Mouse (Mus musculus) liver, postnatal 0 days (tissue): ENCODE measurements around the gene Helt. TPM values are rescaled to one million over a fixed set of nuclear protein-coding genes. Genes with fewer than 3 reads are reported as not detected.
A peak's percentile ranks its signal among the peaks of the same experiment; 100 is the strongest.

Experiments
- ATAC-seq: fragments of 200-750 bp; cut with Nextera tagmentation; 2 replicates; pipeline ENCODE4 v1.8.0; 2017; ENCODE audit warnings: mild to moderate bottlenecking, moderate library complexity
- DNase-seq: peaks from one replicate; pipeline ENCODE4 v3.0.0-alpha.2; 2016
- H3K27ac ChIP-seq: fragments of 300-500 bp; sonication (generic); 2 replicates; pipeline ENCODE4 v1.5.1; 2014; ENCODE audit warnings: antibody characterized with exemption, moderate library complexity, mild to moderate bottlenecking, low read depth
- H3K27me3 ChIP-seq: fragments of 300-500 bp; sonication (generic); 2 replicates; pipeline ENCODE4 v1.6.1; 2014; ENCODE audit warnings: low read length, control low read depth, mixed read lengths; ENCODE audit not compliant: insufficient read depth
- H3K36me3 ChIP-seq: fragments of 300-500 bp; sonication (generic); replicated peaks from 2 replicates; pipeline ENCODE4 v1.6.1; 2014; ENCODE audit warnings: mild to moderate bottlenecking, control low read depth, low read length, moderate library complexity, mixed read lengths; ENCODE audit not compliant: insufficient read depth
- H3K4me1 ChIP-seq: fragments of 300-500 bp; sonication (generic); 2 replicates; pipeline ENCODE4 v1.6.1; 2014; ENCODE audit warnings: antibody characterized with exemption, mild to moderate bottlenecking, control low read depth; ENCODE audit not compliant: insufficient read depth
- H3K4me2 ChIP-seq: fragments of 300-500 bp; sonication (generic); 2 replicates; pipeline ENCODE4 v1.6.1; 2014; ENCODE audit warnings: low read depth, mild to moderate bottlenecking, low read length, moderate library complexity, mixed read lengths
- H3K4me3 ChIP-seq: fragments of 300-500 bp; sonication (generic); 2 replicates; pipeline ENCODE4 v1.5.1; 2014; ENCODE audit warnings: low read depth, low read length
- H3K9ac ChIP-seq: fragments of 300-500 bp; sonication (generic); replicated peaks from 2 replicates; pipeline ENCODE4 v1.6.1; 2014; ENCODE audit warnings: mild to moderate bottlenecking, moderate library complexity
- H3K9me3 ChIP-seq: fragments of 300-500 bp; sonication (generic); 2 replicates; pipeline ENCODE4 v1.6.1; 2016; ENCODE audit warnings: mild to moderate bottlenecking, control low read depth, low read length, mixed read lengths
- CTCF ChIP-seq: sonication (generic); IDR thresholded peaks from 2 replicates; pipeline ENCODE4 v1.5.1; 2016; ENCODE audit warnings: antibody characterized with exemption, low read depth
- EP300 ChIP-seq: IDR thresholded peaks from 2 replicates; pipeline ENCODE4 v1.6.1; 2016; ENCODE audit warnings: antibody characterized with exemption, low read depth, mild to moderate bottlenecking
- WGBS: fragments of 180-500 bp; shearing (Covaris S2); extraction: QIAGEN DNeasy Blood & Tissue Kit; methylation state at CpG from one replicate; pipeline ENCODE4 v1.1.7; 2014; ENCODE audit not compliant: insufficient replicate concordance; 5-methylcytosine and 5-hydroxymethylcytosine counted together
- polyA plus RNA-seq: library from polyadenylated mRNA; unstranded; fragments of >200 nt; fragmentation: Nextera tagmentation; extraction: Ambion mirVana; gene quantifications from 2 replicates; pipeline ENCODE4 v1.2.1, GENCODE M21; 2015

Gene Helt
- polyA plus RNA-seq, 1 experiment from 2014 or later = not detected

DNA sequence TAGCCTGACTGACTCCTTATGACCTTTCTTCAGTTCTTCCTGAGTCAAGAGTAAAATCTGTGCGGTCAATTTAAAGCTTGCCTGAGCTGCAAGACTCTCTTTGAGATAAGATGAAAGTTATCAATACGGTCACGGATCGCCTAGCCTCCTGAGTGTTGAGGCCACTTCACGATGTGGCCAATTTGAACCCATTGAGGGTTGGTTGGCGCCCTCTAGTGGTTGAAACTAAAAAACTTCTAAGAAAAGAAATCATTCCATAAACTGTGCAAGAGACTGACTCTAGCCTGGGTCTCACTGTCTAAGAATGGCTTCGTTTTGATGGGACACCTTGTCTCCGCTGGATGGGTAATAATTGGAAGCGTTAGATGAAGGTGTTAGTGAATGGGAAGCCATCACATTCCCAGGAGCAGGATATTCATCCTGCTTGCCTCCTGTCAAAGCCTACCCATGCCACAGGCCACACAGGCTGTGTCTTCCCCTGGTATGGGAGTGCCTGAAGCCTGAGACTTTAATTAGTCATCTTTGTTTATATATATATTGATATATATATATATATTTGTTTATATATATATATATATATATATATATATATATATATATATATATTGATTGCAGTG lies 11.4 kb upstream of the Helt start:
- peak; percentile 83 for TF ChIP-seq CTCF
- TF ChIP-seq EP300 = no peak
- 4% methylated on average over 9 of the region's 9 CpGs for WGBS
- Histone ChIP-seq H3K9me3 (no peaks in the 10 kb centered on the region), H3K27ac (no peak overlapping the region), H3K9ac (no peak overlapping the region), H3K27me3 (no peaks in the 10 kb centered on the region), H3K36me3 (no peaks in the 10 kb centered on the region), H3K4me2 (peak overlapping the region; percentile 32; the same call in 1 of the 2 replicates), H3K4me1 (no peaks in the 10 kb centered on the region), H3K4me3 (no peak overlapping the region)
- ATAC-seq = no peak
- DNase-seq = peak; percentile 27

DNA sequence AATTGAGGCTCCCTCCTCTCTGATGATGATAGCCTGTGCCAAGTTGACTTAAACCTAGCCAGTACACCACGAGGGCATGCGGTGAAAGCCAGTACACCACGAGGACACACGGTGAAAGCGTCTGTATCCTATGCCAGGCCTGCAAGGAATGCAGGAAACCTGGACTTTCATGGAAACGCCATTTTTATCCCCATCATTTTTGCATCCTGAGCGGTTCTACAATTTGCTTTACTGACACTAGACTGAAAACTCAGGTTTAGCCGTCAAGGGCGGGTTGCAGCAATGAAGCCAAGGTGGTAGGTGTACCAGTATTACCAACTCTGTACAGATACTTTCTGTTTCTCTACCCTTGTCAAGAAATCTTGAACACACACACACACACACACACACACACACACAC lies 7.7 kb upstream of the Helt start:
- TF ChIP-seq EP300 = no peak
- no peak for TF ChIP-seq CTCF
- Histone ChIP-seq H3K4me1 (no peaks in the 10 kb centered on the region), H3K27ac (no peak overlapping the region), H3K4me2 (no peak overlapping the region), H3K36me3 (no peaks in the 10 kb centered on the region), H3K9ac (no peak overlapping the region), H3K4me3 (no peak overlapping the region), H3K27me3 (peaks cover 12% of the 10 kb centered on the region; the same call in 1 of the 2 replicates), H3K9me3 (no peaks in the 10 kb centered on the region)
- ATAC-seq (no peak), DNase-seq (no peak)
- 82% methylated on average over 9 of the region's 9 CpGs for WGBS

DNA sequence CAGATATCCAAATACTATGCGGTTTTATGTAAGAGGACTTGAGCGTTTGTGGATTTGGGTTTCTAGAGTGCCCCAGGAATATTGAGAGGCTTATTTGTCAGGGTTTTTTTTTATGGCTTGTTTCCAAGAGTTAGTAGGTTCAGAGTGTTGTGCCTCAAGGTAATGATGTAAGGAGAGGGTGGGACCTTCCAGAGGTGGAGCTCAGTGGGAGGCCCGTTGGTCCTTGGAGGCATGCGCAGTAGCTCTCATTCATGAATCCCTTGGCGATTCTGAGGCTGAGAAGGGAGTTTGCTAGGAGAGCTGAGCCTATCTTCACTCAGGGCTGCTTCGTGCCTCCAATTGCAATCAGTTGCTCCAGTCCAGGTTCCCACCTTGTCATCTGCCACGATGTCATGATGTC lies 4.4 kb upstream of the Helt start:
- H3K27me3 ChIP-seq = peaks cover 44% of the 10 kb centered on the region
- WGBS = 40% methylated on average over 7 of the region's 7 CpGs
- ATAC-seq = no peak

DNA sequence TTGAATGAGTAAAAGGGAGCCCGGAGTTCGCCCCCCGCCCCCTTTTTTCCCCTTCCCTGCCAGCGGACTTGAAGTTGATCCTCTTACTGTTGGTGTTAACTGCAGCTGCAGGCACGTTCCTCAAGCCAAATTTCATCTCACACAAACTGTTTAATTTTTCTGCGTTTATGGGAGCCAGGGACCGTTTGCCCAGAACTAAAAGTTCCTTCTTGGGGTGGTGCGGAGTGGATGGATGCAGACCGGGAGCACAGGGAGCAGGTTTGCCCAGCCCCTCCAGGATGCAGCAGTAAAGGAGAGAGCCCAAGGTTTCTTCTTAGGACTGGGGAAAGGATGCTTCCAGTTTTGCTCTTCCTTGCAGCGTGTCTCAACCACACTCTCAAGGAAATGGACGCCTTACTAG lies 2.1 kb upstream of the Helt start:
- no peak overlapping the region for H3K4me2 ChIP-seq
- no peak overlapping the region for H3K27ac ChIP-seq
- H3K4me3 ChIP-seq = no peak overlapping the region
- H3K9me3 ChIP-seq = no peaks in the 10 kb centered on the region
- DNase-seq = no peak
- H3K27me3 ChIP-seq = peaks cover 67% of the 10 kb centered on the region
- H3K36me3 ChIP-seq = no peaks in the 10 kb centered on the region
- no peak for TF ChIP-seq EP300
- TF ChIP-seq CTCF = no peak
- no peak for ATAC-seq
- H3K9ac ChIP-seq = no peak overlapping the region
- 4% methylated on average over 11 of the region's 11 CpGs for WGBS
- no peaks in the 10 kb centered on the region for H3K4me1 ChIP-seq

More for the DNA sequence above, 4.4 kb upstream of the Helt start:
- Histone ChIP-seq H3K4me2 (no peak overlapping the region), H3K4me3 (no peak overlapping the region), H3K9me3 (no peaks in the 10 kb centered on the region), H3K9ac (no peak overlapping the region), H3K36me3 (no peaks in the 10 kb centered on the region), H3K27ac (no peak overlapping the region), H3K4me1 (no peaks in the 10 kb centered on the region)
- DNase-seq = no peak
- TF ChIP-seq CTCF (no peak), EP300 (no peak)

DNA sequence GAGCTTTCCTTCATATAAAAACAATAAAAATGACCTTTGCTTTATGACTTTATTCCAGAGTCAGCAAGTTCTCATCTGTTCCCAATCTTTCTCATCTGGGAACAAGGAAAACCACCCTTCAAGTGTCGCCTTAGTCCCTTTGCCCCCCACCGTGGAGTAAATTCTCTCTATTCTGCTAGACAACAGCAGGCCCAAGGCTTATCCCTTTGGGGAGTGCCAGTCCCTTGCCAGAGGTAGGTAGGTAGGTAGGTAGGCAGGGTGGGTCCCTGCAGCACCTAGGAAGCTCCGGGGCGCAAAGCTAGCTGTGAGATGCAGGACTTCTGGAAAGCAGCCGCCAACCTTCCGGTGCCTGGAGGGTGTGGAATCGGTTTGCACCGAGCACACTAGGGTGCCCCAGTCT lies 1.5 kb upstream of the Helt start:
- Histone ChIP-seq H3K4me3 (no peak overlapping the region), H3K27me3 (peaks cover 73% of the 10 kb centered on the region), H3K4me2 (no peak overlapping the region), H3K36me3 (no peaks in the 10 kb centered on the region), H3K9ac (no peak overlapping the region), H3K27ac (no peak overlapping the region), H3K4me1 (no peaks in the 10 kb centered on the region), H3K9me3 (no peaks in the 10 kb centered on the region)
- DNase-seq = no peak
- 2% methylated on average over 8 of the region's 8 CpGs for WGBS
- no peak for ATAC-seq
- no peak for TF ChIP-seq EP300
- no peak for TF ChIP-seq CTCF

GRCm38 (mm10) chr8:46295101-46295534 lies 647 bp upstream of the Helt start:
- 4% methylated on average over 14 of the region's 14 CpGs for WGBS
- no peak overlapping the region for H3K4me3 ChIP-seq
- TF ChIP-seq EP300 (no peak), CTCF (no peak)
- no peak overlapping the region for H3K4me2 ChIP-seq
- no peak overlapping the region for H3K27ac ChIP-seq
- peaks cover 79% of the 10 kb centered on the region for H3K27me3 ChIP-seq
- ATAC-seq = no peak
- DNase-seq = no peak
- no peaks in the 10 kb centered on the region for H3K4me1 ChIP-seq
- no peak overlapping the region for H3K9ac ChIP-seq
- H3K36me3 ChIP-seq = no peaks in the 10 kb centered on the region
- no peaks in the 10 kb centered on the region for H3K9me3 ChIP-seq

- no peak for TF ChIP-seq EP300
- peaks cover 89% of the 10 kb centered on the region for H3K27me3 ChIP-seq
- WGBS = 1% methylated on average over 16 of the region's 16 CpGs
- H3K9me3 ChIP-seq = no peaks in the 10 kb centered on the region
- ATAC-seq (no peak), DNase-seq (no peak)
- no peaks in the 10 kb centered on the region for H3K36me3 ChIP-seq
- no peaks in the 10 kb centered on the region for H3K4me1 ChIP-seq
- H3K27ac ChIP-seq = no peak overlapping the region
- no peak overlapping the region for H3K4me2 ChIP-seq
- no peak overlapping the region for H3K9ac ChIP-seq
- no peak overlapping the region for H3K4me3 ChIP-seq
These were observed 725 bp downstream of the Helt start for GRCm38 (mm10) chr8:46293741-46294151.
